Mouse (Mus musculus) midbrain, embryonic 14.5 days (tissue): ENCODE measurements at regions not wholly inside any gene's neighbourhood (a gene's known extent, or its start where the extent isn't known, plus 50 kb on each side); places are given as distances from the start of the nearest gene placed in this dataset.

Source experiments
- ATAC-seq: fragments of 200-750 bp; cut with Nextera tagmentation; 2 replicates; pipeline ENCODE4 v1.8.0; 2017; ENCODE audit warnings: moderate number of reproducible peaks, moderate library complexity; ENCODE audit not compliant: low FRiP score, low TSS enrichment
- DNase-seq: peaks from one replicate; pipeline ENCODE4 v3.0.0-alpha.2; 2015
- H3K27ac ChIP-seq: fragments of 300-500 bp; sonication (generic); replicated peaks from 2 replicates; pipeline ENCODE4 v1.5.1; 2014; ENCODE audit warnings: mild to moderate bottlenecking, low read depth, low read length, moderate library complexity
- H3K27me3 ChIP-seq: fragments of 300-500 bp; sonication (generic); 2 replicates; pipeline ENCODE4 v1.6.1; 2014; ENCODE audit warnings: low read length, control low read depth, mixed read lengths; ENCODE audit not compliant: control insufficient read depth, insufficient read depth
- H3K36me3 ChIP-seq: fragments of 300-500 bp; sonication (generic); 2 replicates; pipeline ENCODE4 v1.6.1; 2014; ENCODE audit warnings: low read length, control low read depth; ENCODE audit not compliant: control insufficient read depth, insufficient read depth
- H3K4me1 ChIP-seq: fragments of 300-500 bp; sonication (generic); 2 replicates; pipeline ENCODE4 v1.6.1; 2014; ENCODE audit warnings: mild to moderate bottlenecking, antibody characterized with exemption, low read length, control low read depth; ENCODE audit not compliant: control insufficient read depth, insufficient read depth
- H3K4me2 ChIP-seq: fragments of 300-500 bp; sonication (generic); 2 replicates; pipeline ENCODE4 v1.6.1; 2014; ENCODE audit warnings: mild to moderate bottlenecking, low read length, moderate library complexity
- H3K4me3 ChIP-seq: fragments of 300-500 bp; sonication (generic); replicated peaks from 2 replicates; pipeline ENCODE4 v1.5.1; 2014; ENCODE audit warnings: low read depth, low read length
- H3K9ac ChIP-seq: fragments of 300-500 bp; sonication (generic); replicated peaks from 2 replicates; pipeline ENCODE4 v1.6.1; 2014; ENCODE audit warnings: mild to moderate bottlenecking, low read length, moderate library complexity
- H3K9me3 ChIP-seq: fragments of 300-500 bp; sonication (generic); 2 replicates; pipeline ENCODE4 v1.6.1; 2016; ENCODE audit warnings: low read length, control low read depth, mixed read lengths; ENCODE audit not compliant: control insufficient read depth
- WGBS: fragments of 180-500 bp; shearing (Covaris S2); extraction: QIAGEN DNeasy Blood & Tissue Kit; methylation state at CpG from one replicate; pipeline ENCODE4 v1.1.7; 2014; 5-methylcytosine and 5-hydroxymethylcytosine counted together

- no peaks in the 10 kb centered on the region for H3K27me3 ChIP-seq
- no peaks in the 10 kb centered on the region for H3K9me3 ChIP-seq
- H3K27ac ChIP-seq: no peak overlapping the region
- no peak overlapping the region for H3K4me2 ChIP-seq
- ATAC-seq: no peak
- no peak for DNase-seq
- H3K9ac ChIP-seq: no peak overlapping the region
- H3K36me3 ChIP-seq: no peaks in the 10 kb centered on the region
- 98% methylated on average over 1 of the region's 1 CpGs for WGBS
- H3K4me3 ChIP-seq: no peak overlapping the region
- no peaks in the 10 kb centered on the region for H3K4me1 ChIP-seq
These were observed 94.5 kb downstream of the Cldn17 start for GRCm38 (mm10) chr16:88412287-88412686.

GRCm38 (mm10) chr16:88408144-88408543, 98.6 kb downstream of the Cldn17 start:
- H3K36me3 ChIP-seq: no peaks in the 10 kb centered on the region
- no peak overlapping the region for H3K9ac ChIP-seq
- DNase-seq (peak; percentile 8), ATAC-seq (no peak)
- H3K4me3 ChIP-seq: no peak overlapping the region
- H3K27me3 ChIP-seq: no peaks in the 10 kb centered on the region
- no peak overlapping the region for H3K27ac ChIP-seq
- H3K9me3 ChIP-seq: no peaks in the 10 kb centered on the region
- H3K4me1 ChIP-seq: no peaks in the 10 kb centered on the region
- no peak overlapping the region for H3K4me2 ChIP-seq

DNA sequence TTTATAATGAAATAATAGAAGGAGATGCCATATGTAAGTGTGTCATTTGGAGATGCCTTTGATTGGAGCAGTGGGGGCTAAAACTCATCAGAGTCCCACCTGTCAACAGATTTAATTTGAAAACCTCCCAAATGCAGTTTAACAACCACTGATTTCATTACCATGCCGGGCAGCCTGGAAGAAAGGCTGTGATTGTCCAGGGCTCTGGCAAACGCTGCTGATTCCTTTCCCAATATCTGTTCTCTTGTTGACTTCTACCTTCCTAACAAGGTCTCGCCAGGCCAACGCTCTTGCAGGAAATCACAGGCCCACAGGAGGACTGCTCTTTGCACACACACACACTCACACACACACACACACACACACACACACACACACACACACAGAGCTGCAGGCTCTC, 102.4 kb downstream of the Cldn17 start:
- ATAC-seq (no peak), DNase-seq (no peak)
- Histone ChIP-seq H3K9me3 (no peaks in the 10 kb centered on the region), H3K27ac (no peak overlapping the region), H3K27me3 (no peaks in the 10 kb centered on the region), H3K4me3 (no peak overlapping the region), H3K4me2 (no peak overlapping the region), H3K4me1 (no peaks in the 10 kb centered on the region), H3K36me3 (no peaks in the 10 kb centered on the region), H3K9ac (no peak overlapping the region)
- 84% methylated on average over 4 of the region's 4 CpGs for WGBS

DNA sequence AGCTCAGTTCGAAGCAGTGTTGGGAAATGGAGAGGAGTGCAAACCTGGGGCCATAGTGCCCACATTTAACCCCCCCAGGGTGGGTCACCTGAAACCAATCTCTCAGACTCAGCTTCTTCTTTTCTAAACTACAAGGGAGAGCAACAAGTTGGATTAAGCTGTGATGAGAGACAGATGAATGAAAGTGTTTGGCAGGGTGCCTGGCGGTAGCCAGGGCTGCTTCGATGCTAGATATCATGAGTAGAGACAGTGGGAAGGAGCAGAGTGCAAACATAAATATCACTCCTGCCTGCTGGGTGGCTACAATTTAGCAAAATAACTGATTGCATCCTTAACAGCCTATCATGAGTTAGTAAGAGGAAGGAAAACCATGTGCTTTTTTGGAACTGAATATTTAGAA, 106.9 kb downstream of the Cldn17 start:
- H3K9ac ChIP-seq: no peak overlapping the region
- 58% methylated on average over 3 of the region's 3 CpGs for WGBS
- no peak for ATAC-seq
- no peak for DNase-seq
- no peak overlapping the region for H3K4me3 ChIP-seq
- H3K36me3 ChIP-seq: no peaks in the 10 kb centered on the region
- no peak overlapping the region for H3K4me2 ChIP-seq
- no peak overlapping the region for H3K27ac ChIP-seq
- H3K9me3 ChIP-seq: no peaks in the 10 kb centered on the region
- H3K4me1 ChIP-seq: no peaks in the 10 kb centered on the region
- no peaks in the 10 kb centered on the region for H3K27me3 ChIP-seq

GRCm38 (mm10) chr16:88392764-88393163, 102.7 kb upstream of the Grik1 start:
- Histone ChIP-seq H3K9ac (no peak overlapping the region), H3K4me2 (no peak overlapping the region), H3K9me3 (no peaks in the 10 kb centered on the region), H3K27ac (no peak overlapping the region), H3K4me1 (no peaks in the 10 kb centered on the region), H3K4me3 (no peak overlapping the region), H3K36me3 (no peaks in the 10 kb centered on the region), H3K27me3 (no peaks in the 10 kb centered on the region)
- DNase-seq: no peak
- no peak for ATAC-seq
- 46% methylated on average over 1 of the region's 1 CpGs for WGBS

DNA sequence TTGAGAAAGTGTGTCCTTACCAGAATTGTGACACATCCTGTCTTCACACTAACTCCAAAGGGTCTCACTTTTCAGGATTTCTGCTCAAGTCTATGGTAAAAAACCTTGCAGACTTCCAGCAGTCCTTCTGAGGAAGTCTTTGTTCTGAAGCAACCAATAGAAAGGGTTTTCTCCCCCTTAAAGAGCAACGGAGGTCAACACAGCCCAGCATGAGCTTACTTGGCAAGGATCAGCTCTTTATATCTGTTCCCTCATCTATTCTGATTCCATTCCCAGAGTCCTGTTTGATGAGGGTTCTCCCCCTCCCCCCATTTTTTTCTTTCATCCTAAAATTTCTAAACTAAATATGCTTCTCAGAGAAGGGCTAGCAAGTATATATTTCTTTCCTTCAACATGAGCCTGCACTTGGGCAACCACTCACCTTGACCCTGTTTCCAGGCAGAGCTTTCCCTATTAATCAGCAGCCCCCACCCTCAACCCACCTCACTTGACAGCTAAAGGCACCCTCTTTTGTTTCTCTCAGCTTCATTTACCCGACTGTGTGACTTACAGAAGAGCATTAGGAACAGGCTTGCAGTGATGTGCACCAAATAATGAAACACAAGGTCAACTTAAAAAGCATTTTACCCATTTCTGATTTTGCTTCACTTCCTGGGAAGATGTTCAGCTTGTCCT, 91.7 kb upstream of the Grik1 start:
- no peaks in the 10 kb centered on the region for H3K9me3 ChIP-seq
- H3K27ac ChIP-seq: no peak overlapping the region
- peaks cover 6% of the 10 kb centered on the region; the same call in 1 of the 2 replicates for H3K4me1 ChIP-seq
- H3K9ac ChIP-seq: no peak overlapping the region
- WGBS: 1% methylated on average over 2 of the region's 2 CpGs
- peak; percentile 17; the same call in 1 of the 2 replicates for ATAC-seq
- peak; percentile 30 for DNase-seq
- H3K36me3 ChIP-seq: no peaks in the 10 kb centered on the region
- no peaks in the 10 kb centered on the region for H3K27me3 ChIP-seq
- H3K4me3 ChIP-seq: no peak overlapping the region
- no peak overlapping the region for H3K4me2 ChIP-seq

GRCm38 (mm10) chr16:88375622-88376021, 85.6 kb upstream of the Grik1 start:
- Histone ChIP-seq H3K4me1 (no peaks in the 10 kb centered on the region), H3K27ac (no peak overlapping the region), H3K9ac (no peak overlapping the region), H3K4me3 (no peak overlapping the region), H3K27me3 (no peaks in the 10 kb centered on the region), H3K36me3 (no peaks in the 10 kb centered on the region), H3K9me3 (no peaks in the 10 kb centered on the region), H3K4me2 (no peak overlapping the region)
- ATAC-seq (no peak), DNase-seq (no peak)
- WGBS: 85% methylated on average over 5 of the region's 5 CpGs

GRCm38 (mm10) chr16:88374612-88375011, 84.5 kb upstream of the Grik1 start:
- Histone ChIP-seq H3K4me3 (no peak overlapping the region), H3K4me2 (no peak overlapping the region), H3K27me3 (no peaks in the 10 kb centered on the region), H3K36me3 (no peaks in the 10 kb centered on the region), H3K27ac (no peak overlapping the region), H3K4me1 (no peaks in the 10 kb centered on the region), H3K9me3 (no peaks in the 10 kb centered on the region), H3K9ac (no peak overlapping the region)
- DNase-seq (no peak), ATAC-seq (no peak)
- 66% methylated on average over 2 of the region's 2 CpGs for WGBS

- Histone ChIP-seq H3K36me3 (no peaks in the 10 kb centered on the region), H3K4me3 (no peak overlapping the region), H3K4me1 (no peaks in the 10 kb centered on the region), H3K27ac (no peak overlapping the region), H3K4me2 (no peak overlapping the region), H3K9me3 (no peaks in the 10 kb centered on the region), H3K27me3 (no peaks in the 10 kb centered on the region), H3K9ac (no peak overlapping the region)
- 37% methylated on average over 7 of the region's 7 CpGs for WGBS
- peak; percentile 72 for DNase-seq
- ATAC-seq: peak; percentile 27; the same call in 1 of the 2 replicates
These were observed 82.0 kb upstream of the Grik1 start for GRCm38 (mm10) chr16:88372034-88372433.
